Mouse (Mus musculus) cerebellum, adult 2 months (tissue): ENCODE data around the gene Iffo2. TPM values are rescaled to one million over a fixed set of nuclear protein-coding genes. Genes with fewer than 3 reads are reported as not detected.
A peak's percentile ranks its signal among the peaks of the same experiment; 100 is the strongest.

Experiments used
- DNase-seq, 2 experiments: peaks; one replicate each; pipeline ENCODE4 v3.0.0; 2021
- H3K27ac ChIP-seq: fragments of 200-500 bp; 2 replicates; pipeline ENCODE4 v1.5.1; 2012; ENCODE audit warnings: low read length, control low read depth, inconsistent platforms; ENCODE audit not compliant: insufficient read depth
- H3K27me3 ChIP-seq: fragments of 200-500 bp; 2 replicates; pipeline ENCODE4 v1.6.1; 2012; ENCODE audit warnings: inconsistent platforms, mild to moderate bottlenecking, low read length, moderate library complexity; ENCODE audit not compliant: control insufficient read depth, insufficient read depth
- H3K4me1 ChIP-seq: fragments of 200-500 bp; 2 replicates; pipeline ENCODE4 v1.6.1; 2011; ENCODE audit warnings: low read length; ENCODE audit not compliant: control insufficient read depth, insufficient read depth
- H3K4me3 ChIP-seq: fragments of 200-500 bp; replicated peaks from 2 replicates; pipeline ENCODE3; 2011; ENCODE audit warnings: mild to moderate bottlenecking, low read depth, low read length, control low read depth; ENCODE audit not compliant: insufficient read depth
- CTCF ChIP-seq: fragments of 200-500 bp; IDR thresholded peaks from 2 replicates; pipeline ENCODE4 v1.5.1; 2011; ENCODE audit warnings: low read depth, mild to moderate bottlenecking, control low read depth, low read length, moderate library complexity, borderline replicate concordance; ENCODE audit not compliant: insufficient read depth
- POLR2A ChIP-seq: fragments of 200-500 bp; IDR thresholded peaks from 2 replicates; pipeline ENCODE4 v1.6.1; 2011; ENCODE audit warnings: low read length, control low read depth, borderline replicate concordance; ENCODE audit not compliant: insufficient read depth
- WGBS: fragments of 180-500 bp; shearing (Covaris S2); methylation state at CpG from one replicate; pipeline ENCODE4 v1.1.7; 2018; 5-methylcytosine and 5-hydroxymethylcytosine counted together
- polyA plus RNA-seq: library from polyadenylated mRNA; depleted of rRNA; stranded (reverse); fragments of >200 nt; gene quantifications from 2 replicates; pipeline ENCODE4 v1.2.3, GENCODE M21; 2012

Gene Iffo2
- polyA plus RNA-seq, 1 experiment: 19.1 TPM

DNA sequence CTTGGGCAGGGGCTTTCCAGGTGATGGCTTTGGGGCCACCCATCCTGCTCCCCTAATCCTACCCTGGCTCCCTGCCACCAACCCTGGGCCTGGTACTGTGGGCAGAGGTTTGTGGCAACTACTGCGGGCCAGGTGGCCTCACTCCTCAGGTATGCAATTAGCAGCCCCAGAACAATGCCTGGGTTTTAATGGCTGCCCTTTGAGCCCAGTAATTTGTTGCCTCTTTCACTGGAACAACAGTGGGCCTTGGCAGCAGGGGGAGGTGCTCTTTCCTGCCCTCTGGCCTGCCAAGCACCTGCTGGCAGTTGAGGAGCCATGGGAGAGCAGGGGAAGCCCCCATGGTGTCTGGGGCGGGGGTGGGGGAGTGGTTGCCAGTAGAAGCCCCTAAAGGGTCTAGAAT, 21.3 kb upstream of the Iffo2 start:
- TF ChIP-seq POLR2A: no peak
- TF ChIP-seq CTCF: no peak
- H3K4me3 ChIP-seq: no peak overlapping the region
- H3K27ac ChIP-seq: no peak overlapping the region
- H3K27me3 ChIP-seq: no peaks in the 10 kb centered on the region
- DNase-seq: no peak
- 85% methylated on average over 2 of the region's 2 CpGs for WGBS
- H3K4me1 ChIP-seq: no peaks in the 10 kb centered on the region

DNA sequence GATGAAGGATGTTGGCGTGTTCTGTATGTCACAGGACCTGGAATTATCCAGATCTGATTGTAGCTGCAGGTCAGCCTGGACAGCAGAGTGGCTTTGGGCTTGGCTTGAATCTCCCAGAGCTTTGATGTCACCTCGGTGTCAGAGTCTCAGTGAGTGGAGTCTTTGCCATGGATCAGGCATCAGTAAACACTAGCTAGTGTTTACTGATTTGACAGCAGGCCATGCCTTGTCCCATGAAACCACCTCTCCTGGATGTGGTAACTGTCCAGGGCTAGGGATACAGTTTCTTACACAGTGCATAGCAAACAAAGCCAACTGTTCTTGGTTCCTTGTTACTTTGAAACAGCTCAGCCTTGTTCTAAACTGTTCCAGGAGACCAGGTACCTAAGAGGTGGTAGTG, 18.8 kb upstream of the Iffo2 start:
- Histone ChIP-seq H3K4me3 (no peak overlapping the region), H3K4me1 (no peaks in the 10 kb centered on the region), H3K27ac (no peak overlapping the region), H3K27me3 (no peaks in the 10 kb centered on the region)
- 84% methylated on average over 2 of the region's 2 CpGs for WGBS
- DNase-seq: no peak
- TF ChIP-seq CTCF (no peak), POLR2A (no peak)

DNA sequence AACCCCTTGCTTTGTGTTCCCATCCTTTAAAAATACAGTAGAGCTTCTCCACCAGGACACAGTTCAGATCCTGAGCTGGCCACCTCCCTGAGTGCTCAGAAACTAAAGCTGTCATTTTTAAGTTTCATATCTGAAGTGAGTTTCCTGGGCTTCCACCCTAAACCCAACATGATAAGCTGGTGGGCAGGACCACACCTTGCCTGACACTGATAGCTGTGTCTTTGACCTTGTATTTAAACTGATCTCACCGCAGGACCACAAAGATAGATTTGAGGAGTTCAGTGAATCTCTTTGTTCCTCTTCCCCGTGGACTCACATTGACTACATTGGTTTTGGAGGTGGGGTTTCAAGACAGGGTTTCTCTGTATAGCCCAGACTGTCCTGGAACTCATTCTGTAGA, 17.4 kb upstream of the Iffo2 start:
- no peak for DNase-seq
- no peak overlapping the region for H3K27ac ChIP-seq
- TF ChIP-seq CTCF (no peak), POLR2A (no peak)
- H3K27me3 ChIP-seq: no peaks in the 10 kb centered on the region
- H3K4me1 ChIP-seq: no peaks in the 10 kb centered on the region
- 85% methylated on average over 2 of the region's 2 CpGs for WGBS
- H3K4me3 ChIP-seq: no peak overlapping the region

DNA sequence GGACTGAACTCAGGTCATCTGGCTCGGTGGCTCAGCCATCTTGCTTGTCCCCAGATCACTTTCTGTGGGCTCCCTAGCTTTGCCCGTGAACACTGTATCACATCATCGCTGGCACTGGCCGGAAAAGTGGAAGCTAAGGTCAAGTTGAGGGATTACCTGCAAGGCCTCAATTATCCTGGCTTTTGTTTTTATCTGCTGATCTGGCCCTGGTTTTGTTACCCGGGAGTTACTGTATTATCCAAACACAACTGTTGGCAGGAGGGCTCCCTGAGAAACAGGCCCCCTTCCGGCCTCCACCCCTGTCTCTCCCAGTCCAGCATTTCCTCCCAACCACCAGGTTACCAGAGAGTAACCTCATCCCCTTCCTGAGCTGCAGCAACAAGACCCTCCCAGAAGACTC, 11.1 kb upstream of the Iffo2 start:
- DNase-seq: no peak
- H3K4me1 ChIP-seq: no peaks in the 10 kb centered on the region
- H3K27me3 ChIP-seq: no peaks in the 10 kb centered on the region
- WGBS: 91% methylated on average over 6 of the region's 6 CpGs
- TF ChIP-seq CTCF (no peak), POLR2A (no peak)
- no peak overlapping the region for H3K27ac ChIP-seq
- H3K4me3 ChIP-seq: no peak overlapping the region

DNA sequence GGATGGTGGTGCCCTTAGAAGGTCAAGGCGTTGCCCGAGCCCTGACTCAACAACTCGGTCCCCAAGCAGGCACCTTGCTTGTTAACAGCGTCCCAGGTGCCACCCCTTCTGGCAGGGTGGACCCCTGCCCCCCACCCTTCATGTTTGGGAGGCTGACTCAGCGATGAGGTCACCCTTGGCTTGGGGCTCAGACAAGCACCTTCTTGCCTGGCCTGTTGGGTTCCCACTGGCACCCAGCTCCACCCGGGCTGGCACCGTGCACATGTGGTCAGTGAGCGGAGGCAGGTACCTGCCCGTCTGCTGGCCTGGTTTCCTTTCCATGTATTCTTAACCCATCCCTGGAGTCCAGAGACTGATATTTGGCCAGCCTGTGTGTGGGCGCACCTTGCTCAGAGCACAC, 8.4 kb upstream of the Iffo2 start:
- H3K27ac ChIP-seq: no peak overlapping the region
- H3K27me3 ChIP-seq: no peaks in the 10 kb centered on the region
- DNase-seq: no peak
- H3K4me1 ChIP-seq: no peaks in the 10 kb centered on the region; the same call in 1 of the 2 replicates
- no peak for TF ChIP-seq POLR2A
- no peak for TF ChIP-seq CTCF
- H3K4me3 ChIP-seq: no peak overlapping the region
- WGBS: 79% methylated on average over 10 of the region's 10 CpGs

DNA sequence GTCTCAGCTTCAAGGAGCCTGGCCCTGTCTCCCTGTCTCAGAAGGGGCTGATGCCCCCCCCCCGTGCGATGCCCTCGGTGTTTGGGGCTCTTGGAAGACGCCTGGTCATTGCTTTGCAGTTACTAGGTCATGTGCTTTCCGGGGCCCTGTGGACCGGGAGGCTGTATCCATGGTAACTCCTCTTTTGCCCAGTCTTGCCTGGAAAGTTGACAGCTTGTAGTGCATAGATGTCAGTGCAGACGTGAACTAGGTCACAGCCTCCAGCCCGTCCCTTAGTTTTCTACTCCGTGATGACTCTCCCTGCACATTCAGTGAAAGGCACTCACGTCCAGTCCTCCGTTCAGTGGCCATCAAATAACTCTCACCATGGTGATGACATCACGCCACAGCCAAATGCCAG, 3.9 kb upstream of the Iffo2 start:
- no peak overlapping the region for H3K4me3 ChIP-seq
- H3K27me3 ChIP-seq: no peaks in the 10 kb centered on the region
- H3K4me1 ChIP-seq: no peaks in the 10 kb centered on the region; the same call in none of the 2 replicates
- TF ChIP-seq CTCF (no peak), POLR2A (no peak)
- 19% methylated on average over 12 of the region's 12 CpGs for WGBS
- H3K27ac ChIP-seq: no peak overlapping the region
- DNase-seq: peak; percentile 29 to 62

DNA sequence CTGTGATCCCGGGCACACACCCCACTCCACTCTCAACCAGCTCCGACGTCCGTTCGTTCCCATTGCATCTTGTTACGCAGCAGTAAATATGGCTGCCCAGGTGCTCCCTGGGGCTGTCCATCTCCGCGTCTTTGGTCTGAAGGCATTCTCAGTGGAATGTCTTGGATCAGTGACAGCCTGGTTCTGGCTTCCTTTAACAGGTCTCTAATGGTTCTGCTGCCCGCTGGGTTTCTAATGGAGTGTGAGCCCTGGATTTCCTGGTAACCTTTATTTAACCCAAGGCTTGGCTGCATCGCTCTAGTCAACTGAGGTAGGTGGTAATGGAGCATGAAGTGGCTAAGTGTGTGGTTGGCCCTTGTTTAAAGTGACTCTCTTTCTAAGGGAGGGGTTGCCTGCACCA, 1.7 kb downstream of the Iffo2 start:
- 48% methylated on average over 10 of the region's 10 CpGs for WGBS
- TF ChIP-seq POLR2A: no peak
- TF ChIP-seq CTCF: no peak
- Histone ChIP-seq H3K4me3 (no peak overlapping the region), H3K27ac (no peak overlapping the region), H3K27me3 (no peaks in the 10 kb centered on the region), H3K4me1 (peaks cover 16% of the 10 kb centered on the region)
- peak in 1 of 2 experiments; percentile 38 for DNase-seq

DNA sequence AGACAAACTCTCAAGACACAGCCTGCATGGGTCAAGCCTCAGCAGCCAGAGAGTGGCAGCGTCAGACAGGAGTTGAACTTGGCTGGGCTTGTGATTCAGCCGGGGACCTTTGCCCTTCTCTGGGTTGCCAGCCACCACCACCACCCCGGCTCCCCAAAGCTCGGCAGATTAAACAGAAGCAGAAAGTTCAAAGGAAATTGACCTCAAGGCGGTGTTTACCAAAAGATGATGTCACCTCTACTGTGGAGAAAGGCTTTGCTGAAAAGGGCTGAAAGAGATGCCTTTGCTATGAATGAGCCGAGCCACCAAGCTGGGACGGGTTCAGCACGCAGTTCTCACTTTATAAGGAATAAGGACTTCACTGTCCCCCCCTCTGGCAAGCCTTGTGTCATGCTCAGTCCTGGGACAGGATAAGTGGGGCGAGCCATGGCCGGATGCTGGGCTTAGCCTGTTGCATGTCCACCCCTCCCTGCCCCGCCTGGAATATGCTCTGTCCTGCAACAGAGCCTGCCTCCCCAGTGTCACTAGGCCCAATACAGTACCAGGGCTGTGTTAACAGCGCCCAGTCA, 4.9 kb downstream of the Iffo2 start:
- TF ChIP-seq CTCF: no peak
- TF ChIP-seq POLR2A: no peak
- peaks cover 16% of the 10 kb centered on the region for H3K4me1 ChIP-seq
- H3K27ac ChIP-seq: no peak overlapping the region
- no peak overlapping the region for H3K4me3 ChIP-seq
- H3K27me3 ChIP-seq: no peaks in the 10 kb centered on the region
- 84% methylated on average over 12 of the region's 12 CpGs for WGBS
- no peak for DNase-seq
